Mouse (Mus musculus) MEL (cell line): ENCODE results near the gene Iyd. TPM values are rescaled to one million over a fixed set of nuclear protein-coding genes. Genes with fewer than 3 reads are reported as not detected.

ENCODE experiments used
- DNase-seq: peaks from one replicate; pipeline ENCODE4 v3.0.0; 2011; ENCODE audit warnings: low read depth, low spot score
- H3K27ac ChIP-seq: 2 replicates; pipeline ENCODE4 v1.5.1; 2012; ENCODE audit warnings: low read depth, mild to moderate bottlenecking, control low read depth, low read length, moderate library complexity; ENCODE audit not compliant: control insufficient read depth
- H3K27me3 ChIP-seq, 2 experiments: fragments of 150-350 bp in 1 of 2; sonication (generic) in 1 of 2; 2 replicates each; pipeline ENCODE4 v1.6.1; 2012; ENCODE audit warnings: low read length in 2 of 2, mild to moderate bottlenecking in 2 of 2, improper control_type of control experiment in 1 of 2, moderate library complexity in 1 of 2; ENCODE audit not compliant: insufficient read depth in 2 of 2, control insufficient read depth in 1 of 2
- H3K36me3 ChIP-seq, 2 experiments: 2 replicates each; pipeline ENCODE4 v1.6.1; 2012 to 2014; ENCODE audit warnings: low read length in 2 of 2, improper control_type of control experiment in 1 of 2, inconsistent platforms in 1 of 2, mild to moderate bottlenecking in 1 of 2; ENCODE audit not compliant: insufficient read depth in 2 of 2, control insufficient read depth in 1 of 2
- H3K4me1 ChIP-seq, 2 experiments: fragments of 150-350 bp in 1 of 2; sonication (generic) in 1 of 2; 2 replicates each; pipeline ENCODE4 v1.6.1; 2012; ENCODE audit warnings: low read length in 2 of 2, improper control_type of control experiment in 1 of 2, mild to moderate bottlenecking in 1 of 2; ENCODE audit not compliant: insufficient read depth in 2 of 2, control insufficient read depth in 1 of 2
- H3K4me3 ChIP-seq, 2 experiments: fragments of 150-350 bp in 1 of 2; sonication (generic) in 1 of 2; 2 replicates each; pipeline ENCODE4 v1.5.1; 2012; ENCODE audit warnings: low read depth in 2 of 2, low read length in 2 of 2, mild to moderate bottlenecking in 2 of 2, moderate library complexity in 2 of 2, control low read depth in 1 of 2, improper control_type of control experiment in 1 of 2; ENCODE audit not compliant: control insufficient read depth in 1 of 2, insufficient read depth in 1 of 2
- H3K79me2 ChIP-seq: 2 replicates; pipeline ENCODE4 v1.6.1; 2012; ENCODE audit warnings: mild to moderate bottlenecking, low read length, moderate library complexity; ENCODE audit not compliant: control insufficient read depth, poor library complexity, insufficient read depth
- H3K9ac ChIP-seq: 2 replicates; pipeline ENCODE4 v1.6.1; 2012; ENCODE audit warnings: low read depth, mild to moderate bottlenecking, control low read depth, low read length, moderate library complexity; ENCODE audit not compliant: control insufficient read depth, poor library complexity, severe bottlenecking
- H3K9me3 ChIP-seq: fragments of 150-350 bp; sonication (generic); replicated peaks from 2 replicates; pipeline ENCODE4 v1.6.1; 2012; ENCODE audit warnings: mild to moderate bottlenecking, low read length, improper control_type of control experiment, moderate library complexity; ENCODE audit not compliant: insufficient read depth
- BHLHE40 ChIP-seq: IDR thresholded peaks from 2 replicates; pipeline ENCODE4 v1.6.1; 2012; ENCODE audit warnings: low read depth, mild to moderate bottlenecking, inconsistent platforms, low read length, improper control_type of control experiment, borderline replicate concordance
- CHD1 ChIP-seq: IDR thresholded peaks from 2 replicates; pipeline ENCODE4 v1.6.1; 2012; ENCODE audit warnings: low read depth, mild to moderate bottlenecking, inconsistent platforms, low read length, improper control_type of control experiment
- CTCF ChIP-seq, 3 experiments: IDR thresholded peaks in 2 of 3; conservative IDR thresholded peaks in 1 of 3; 2 replicates each; pipeline ENCODE4 v1.5.1; 2011 to 2012; ENCODE audit warnings: low read length in 3 of 3, low read depth in 2 of 3, mild to moderate bottlenecking in 2 of 3, improper control_type of control experiment in 1 of 3, inconsistent platforms in 1 of 3, mixed read lengths in 1 of 3, moderate library complexity in 1 of 3; ENCODE audit not compliant: control insufficient read depth in 1 of 3, insufficient read depth in 1 of 3, poor library complexity in 1 of 3, severe bottlenecking in 1 of 3
- EP300 ChIP-seq, 2 experiments: IDR thresholded peaks; 2 replicates each; pipeline ENCODE4 v1.6.1; 2011; ENCODE audit warnings: improper control_type of control experiment in 2 of 2, low read length in 2 of 2, low read depth in 1 of 2, mild to moderate bottlenecking in 1 of 2
- JUND ChIP-seq: IDR thresholded peaks from 2 replicates; pipeline ENCODE4 v1.6.1; 2011; ENCODE audit warnings: low read depth, mild to moderate bottlenecking, improper control_type of control experiment, low read length
- KAT2A ChIP-seq: conservative IDR thresholded peaks from 2 replicates; pipeline ENCODE4 v1.6.1; 2012; ENCODE audit warnings: low read depth, low read length, improper control_type of control experiment, inconsistent platforms
- MAX ChIP-seq: IDR thresholded peaks from 2 replicates; pipeline ENCODE4 v1.6.1; 2011; ENCODE audit warnings: low read length, improper control_type of control experiment
- MXI1 ChIP-seq: IDR thresholded peaks from 2 replicates; pipeline ENCODE4 v1.6.1; 2011; ENCODE audit warnings: mild to moderate bottlenecking, low read depth, low read length, improper control_type of control experiment
- MYB ChIP-seq: IDR thresholded peaks from 2 replicates; pipeline ENCODE4 v1.6.1; 2011; ENCODE audit warnings: mild to moderate bottlenecking, low read depth, low read length, improper control_type of control experiment
- NELFE ChIP-seq: IDR thresholded peaks from 2 replicates; pipeline ENCODE4 v1.6.1; 2011; ENCODE audit warnings: low read depth, low read length, improper control_type of control experiment
- NRF1 ChIP-seq: IDR thresholded peaks from 2 replicates; pipeline ENCODE4 v1.6.1; 2014; ENCODE audit warnings: low read depth, mild to moderate bottlenecking, inconsistent platforms, low read length, improper control_type of control experiment, moderate library complexity; ENCODE audit not compliant: poor library complexity, insufficient read depth, severe bottlenecking
- POLR2AphosphoS2 ChIP-seq: IDR thresholded peaks from 2 replicates; pipeline ENCODE4 v1.6.1; 2011; ENCODE audit warnings: low read length, improper control_type of control experiment
- RAD21 ChIP-seq: IDR thresholded peaks from 2 replicates; pipeline ENCODE4 v1.6.1; 2011; ENCODE audit warnings: mild to moderate bottlenecking, low read depth, low read length, improper control_type of control experiment
- RCOR1 ChIP-seq: IDR thresholded peaks from 2 replicates; pipeline ENCODE4 v1.6.1; 2012; ENCODE audit warnings: low read depth, mild to moderate bottlenecking, inconsistent platforms, low read length, improper control_type of control experiment
- SIN3A ChIP-seq: IDR thresholded peaks from 2 replicates; pipeline ENCODE4 v1.6.1; 2012; ENCODE audit warnings: low read length, improper control_type of control experiment, inconsistent platforms
- SMC3 ChIP-seq: IDR thresholded peaks from 2 replicates; pipeline ENCODE4 v1.6.1; 2011; ENCODE audit warnings: low read depth, low read length, improper control_type of control experiment
- TBP ChIP-seq: IDR thresholded peaks from 2 replicates; pipeline ENCODE4 v1.8.0; 2011; ENCODE audit warnings: low read depth, low read length, improper control_type of control experiment
- TCF12 ChIP-seq: IDR thresholded peaks from 2 replicates; pipeline ENCODE4 v1.6.1; 2014; ENCODE audit warnings: low read depth, mild to moderate bottlenecking, inconsistent platforms, low read length, improper control_type of control experiment, moderate library complexity
- ZC3H11A ChIP-seq: IDR thresholded peaks from 2 replicates; pipeline ENCODE4 v1.6.1; 2012; ENCODE audit warnings: low read depth, mild to moderate bottlenecking, inconsistent platforms, low read length, improper control_type of control experiment
- ZKSCAN1 ChIP-seq: IDR thresholded peaks from 2 replicates; pipeline ENCODE4 v1.6.1; 2012; ENCODE audit warnings: low read depth, mild to moderate bottlenecking, inconsistent platforms, low read length, improper control_type of control experiment, moderate library complexity
- ZMIZ1 ChIP-seq: IDR thresholded peaks from 2 replicates; pipeline ENCODE4 v1.6.1; 2012; ENCODE audit warnings: low read depth, mild to moderate bottlenecking, inconsistent platforms, low read length, improper control_type of control experiment, moderate library complexity
- ZNF384 ChIP-seq: IDR thresholded peaks from 2 replicates; pipeline ENCODE4 v1.6.1; 2012; ENCODE audit warnings: low read depth, mild to moderate bottlenecking, inconsistent platforms, low read length, improper control_type of control experiment
- polyA plus RNA-seq, 2 experiments: library from polyadenylated mRNA; stranded (reverse) in 1 of 2; unstranded in 1 of 2; fragments of >175 nt in 1 of 2; fragments of >200 nt in 1 of 2; gene quantifications; 2 replicates each; pipeline versions ENCODE4 v1.2.1 to v1.2.4; 2012; ENCODE audit warnings: low replicate concordance in 2 of 2, low read depth in 1 of 2; ENCODE audit not compliant: insufficient read length in 2 of 2, insufficient read depth in 1 of 2, missing spikeins in 1 of 2
- total RNA-seq: library from RNA; depleted of rRNA; stranded (reverse); fragments of 300-350 nt; gene quantifications from 2 replicates; pipeline ENCODE4 v1.2.3, GENCODE M21; 2012

Iyd gene
- total and polyA plus RNA-seq, 3 experiments = not detected

DNA sequence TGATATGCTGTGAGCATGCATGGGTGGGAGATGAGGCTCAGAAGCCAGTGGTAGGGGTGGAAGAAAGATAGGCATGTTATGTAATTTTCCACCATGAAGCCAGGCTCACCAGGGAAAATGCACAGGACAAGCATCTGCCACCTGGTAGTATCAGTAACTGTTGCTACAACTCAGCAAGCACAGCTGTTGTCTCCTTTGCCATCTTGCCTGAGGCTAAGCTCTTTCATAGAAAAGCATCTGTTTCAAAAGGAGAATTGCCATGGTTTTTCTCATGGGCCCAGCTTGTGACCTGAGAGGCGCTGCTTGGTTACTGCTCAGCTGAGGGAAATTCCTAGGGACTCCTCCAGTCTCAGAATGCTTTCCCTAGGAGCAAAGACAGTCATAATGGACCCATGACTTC is 3.7 kb upstream of the Iyd start:
- Histone ChIP-seq H3K4me1 (no peaks in the 10 kb centered on the region), H3K36me3 (no peaks in the 10 kb centered on the region), H3K27me3 (no peaks in the 10 kb centered on the region; a peak in 2 of 4 replicates), H3K4me3 (no peak overlapping the region)
- TF ChIP-seq TCF12 (no peak), MYB (no peak), EP300 (IDR thresholded peaks at IDR 0.05; ENCODE audit: low read depth in 1 of 2, low read length in 2 of 2) (no peak), POLR2AphosphoS2 (no peak), SIN3A (no peak), NRF1 (no peak), KAT2A (no peak), ZMIZ1 (no peak), ZC3H11A (no peak), CTCF (IDR thresholded peaks at IDR 0.05 in 2 of 3, conservative IDR thresholded peaks at IDR 0.05 in 1 of 3; ENCODE audit: control insufficient read depth in 1 of 3, insufficient read depth in 1 of 3, low read depth in 2 of 3, low read length in 3 of 3, poor library complexity in 1 of 3, severe bottlenecking in 1 of 3) (no peak), MXI1 (no peak), NELFE (no peak), CHD1 (no peak)
- TF ChIP-seq, all 39 proteins: peak for 0
- H3K27ac ChIP-seq = no peak overlapping the region
- H3K79me2 ChIP-seq = no peaks in the 10 kb centered on the region
- H3K9ac ChIP-seq = no peak overlapping the region
- no peak for DNase-seq
- H3K9me3 ChIP-seq = no peaks in the 10 kb centered on the region

DNA sequence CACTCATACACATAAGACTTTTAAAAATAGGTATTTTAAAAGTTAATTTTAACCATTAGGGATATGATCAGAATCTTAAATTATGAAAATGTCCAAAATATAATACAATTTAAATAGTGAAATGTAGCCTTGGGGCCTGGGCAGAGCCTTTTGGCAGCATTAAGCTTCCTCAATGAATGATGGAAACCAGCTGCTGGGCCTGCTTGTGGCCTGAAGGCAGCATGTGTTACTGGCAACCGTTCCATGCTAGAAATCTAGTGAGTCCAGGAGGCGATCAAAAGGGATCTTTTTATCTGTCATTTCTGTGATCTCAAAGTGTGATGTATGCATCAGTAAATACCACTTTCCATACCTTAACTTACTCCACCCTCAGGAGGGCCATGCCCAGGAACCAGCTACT is 9.3 kb downstream of the Iyd start:
- no peaks in the 10 kb centered on the region for H3K27me3 ChIP-seq
- H3K36me3 ChIP-seq = no peaks in the 10 kb centered on the region
- H3K27ac ChIP-seq = no peak overlapping the region
- H3K9me3 ChIP-seq = no peaks in the 10 kb centered on the region
- H3K4me3 ChIP-seq = no peak overlapping the region
- no peaks in the 10 kb centered on the region for H3K4me1 ChIP-seq
- no peaks in the 10 kb centered on the region for H3K79me2 ChIP-seq
- no peak overlapping the region for H3K9ac ChIP-seq
- TF ChIP-seq EP300 (IDR thresholded peaks at IDR 0.05; ENCODE audit: low read depth in 1 of 2, low read length in 2 of 2) (no peak), RAD21 (no peak), JUND (no peak), ZKSCAN1 (no peak), MAX (no peak), TBP (no peak), RCOR1 (no peak), BHLHE40 (no peak), CTCF (IDR thresholded peaks at IDR 0.05 in 2 of 3, conservative IDR thresholded peaks at IDR 0.05 in 1 of 3; ENCODE audit: control insufficient read depth in 1 of 3, insufficient read depth in 1 of 3, low read depth in 2 of 3, low read length in 3 of 3, poor library complexity in 1 of 3, severe bottlenecking in 1 of 3) (no peak), SMC3 (no peak), ZNF384 (no peak), ZC3H11A (no peak), NRF1 (no peak)
- no peak for DNase-seq
